Mouse (Mus musculus): ENCODE measurements around the gene Tcf19. TPM values are rescaled to one million over a fixed set of nuclear protein-coding genes. Genes with fewer than 3 reads are reported as not detected.
"Not testable (repeated sequence)": the region's sequence is repeated elsewhere in the genome, so short reads cannot be mapped to it uniquely, and the experiment has no call there.

The Tcf19 gene
- polyA plus RNA-seq, 1 experiment from 2014 or later = 42.2 TPM

DNA sequence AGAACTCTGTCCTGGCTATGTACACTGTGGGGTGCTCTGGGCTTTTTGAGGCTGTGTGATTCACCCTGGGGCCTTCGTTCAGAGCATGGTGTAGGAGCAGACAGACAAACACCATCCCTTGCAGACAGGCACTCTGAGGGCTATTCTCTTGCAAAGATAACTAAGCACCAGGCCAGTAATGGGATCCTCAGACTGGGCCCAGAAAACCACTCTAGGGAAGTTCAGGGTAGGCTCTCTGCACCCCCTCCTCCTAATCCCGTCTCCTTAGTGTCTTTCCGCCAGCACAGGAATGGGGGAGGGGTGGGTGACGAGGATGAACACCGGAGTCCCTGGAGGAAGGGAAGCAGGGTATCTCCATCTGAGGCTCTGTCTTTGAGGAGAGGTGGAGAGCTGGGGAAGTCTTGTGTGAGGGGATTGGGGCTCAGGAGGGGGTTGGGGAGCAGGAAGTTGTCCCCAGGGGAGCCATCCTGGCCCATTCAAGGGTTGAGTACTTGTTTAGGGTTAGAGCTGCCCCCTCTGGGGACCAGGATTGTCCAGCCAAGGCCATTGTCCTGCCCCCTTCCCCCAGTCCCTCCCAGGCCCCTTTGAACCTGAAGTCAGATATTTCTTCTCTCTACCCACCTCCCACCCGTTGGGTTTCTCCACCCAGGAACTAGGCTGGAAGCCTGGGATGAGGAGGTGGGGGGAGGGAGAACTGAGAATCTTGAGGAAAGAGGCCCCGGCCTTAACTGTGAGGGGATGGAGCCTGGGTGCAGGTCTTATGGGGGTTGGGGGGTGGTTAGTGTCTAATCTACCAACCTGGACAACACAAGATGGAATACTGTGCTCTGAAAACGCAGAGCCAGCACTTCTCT lies 11.8 kb downstream of the Tcf19 start:
- Histone ChIP-seq H3K27me3 (replicated peaks) (peaks cover 77% of the 10 kb centered on the region), H3K4me2 (no peak overlapping the region), H3K27ac (no peak overlapping the region), H3K36me3 (no peaks in the 10 kb centered on the region), H3K4me3 (no peak overlapping the region), H3K4me1 (no peaks in the 10 kb centered on the region), H3K9me3 (replicated peaks) (no peaks in the 10 kb centered on the region), H3K9ac (0 out of 2 replicates have a peak overlapping the region, but pooled peaks have one; percentile 18)
- 27% methylated on average over 8 of the region's 8 CpGs for WGBS (ENCODE audit: insufficient replicate concordance)
- no peak for ATAC-seq

DNA sequence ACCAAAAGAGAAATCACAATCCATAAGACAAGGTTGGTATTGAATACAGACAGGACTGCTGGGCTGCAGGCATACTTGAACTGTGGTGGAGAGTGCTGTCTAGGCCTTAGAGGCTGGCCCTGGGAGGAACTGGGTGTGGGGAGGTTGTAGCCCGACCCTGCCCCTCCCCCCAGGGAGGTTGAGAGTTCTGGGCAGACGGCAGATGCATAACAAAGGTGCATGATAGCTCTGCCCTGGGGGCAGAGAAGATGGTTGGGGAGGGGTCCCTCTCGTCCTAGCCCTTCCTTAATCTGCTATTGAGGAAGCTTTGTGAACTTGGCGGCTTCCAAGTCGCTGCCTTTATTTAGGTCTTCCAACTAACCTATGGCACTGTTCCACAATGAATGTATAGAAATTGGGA lies 12.8 kb downstream of the Tcf19 start:
- Histone ChIP-seq H3K4me1 (no peaks in the 10 kb centered on the region), H3K27ac (no peak overlapping the region), H3K9me3 (replicated peaks) (no peaks in the 10 kb centered on the region), H3K36me3 (no peaks in the 10 kb centered on the region), H3K4me3 (no peak overlapping the region), H3K4me2 (no peak overlapping the region), H3K9ac (no peak overlapping the region), H3K27me3 (replicated peaks) (peaks cover 67% of the 10 kb centered on the region)
- 21% methylated on average over 5 of the region's 5 CpGs for WGBS (ENCODE audit: insufficient replicate concordance)
- no peak for ATAC-seq

DNA sequence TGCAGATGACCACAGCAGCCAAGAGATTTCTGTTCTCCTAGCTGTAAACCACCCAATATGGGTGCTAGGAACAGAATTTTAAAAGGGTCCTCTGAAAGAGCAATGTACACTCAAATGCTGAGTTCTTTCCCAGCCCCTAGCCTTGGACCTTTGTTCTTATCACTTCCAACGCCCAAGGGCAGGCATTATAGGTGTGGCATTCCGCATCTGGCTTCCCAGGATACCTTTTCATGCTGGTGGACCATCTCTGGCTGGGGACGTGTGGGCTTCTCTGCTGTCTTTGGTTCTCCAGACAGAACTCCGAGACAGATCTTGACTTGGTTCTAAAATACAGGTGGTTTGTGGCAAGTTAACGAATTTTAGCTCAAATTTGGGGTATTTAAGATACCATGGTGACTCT lies 13.9 kb downstream of the Tcf19 start:
- no peak for ATAC-seq
- Histone ChIP-seq H3K27ac (no peak overlapping the region), H3K4me2 (no peak overlapping the region), H3K36me3 (no peaks in the 10 kb centered on the region), H3K4me1 (no peaks in the 10 kb centered on the region), H3K27me3 (replicated peaks) (peaks cover 56% of the 10 kb centered on the region), H3K9ac (no peak overlapping the region), H3K4me3 (no peak overlapping the region), H3K9me3 (replicated peaks) (no peaks in the 10 kb centered on the region)
- WGBS (ENCODE audit: insufficient replicate concordance) = 49% methylated on average over 5 of the region's 5 CpGs

DNA sequence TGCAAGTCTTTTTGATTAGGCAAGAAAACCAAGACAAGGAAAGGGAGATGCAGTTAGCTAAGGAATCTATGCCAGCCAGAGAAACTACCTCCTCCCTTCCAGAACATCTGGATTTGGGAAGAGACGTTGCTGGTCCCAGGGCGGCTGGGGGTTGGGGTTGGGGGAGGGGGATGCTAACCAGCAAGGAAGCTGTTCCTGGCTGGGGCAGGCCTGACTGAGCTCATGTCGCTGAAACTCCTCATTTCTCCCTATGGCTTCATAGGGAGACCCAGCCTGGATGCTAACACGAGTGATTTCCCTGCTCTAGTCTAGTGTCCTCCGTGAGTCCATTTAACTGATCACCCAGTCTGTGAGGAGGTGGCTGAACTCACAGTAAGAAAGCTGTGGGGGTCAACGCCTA lies 14.4 kb downstream of the Tcf19 start:
- no peak overlapping the region for H3K9ac ChIP-seq

DNA sequence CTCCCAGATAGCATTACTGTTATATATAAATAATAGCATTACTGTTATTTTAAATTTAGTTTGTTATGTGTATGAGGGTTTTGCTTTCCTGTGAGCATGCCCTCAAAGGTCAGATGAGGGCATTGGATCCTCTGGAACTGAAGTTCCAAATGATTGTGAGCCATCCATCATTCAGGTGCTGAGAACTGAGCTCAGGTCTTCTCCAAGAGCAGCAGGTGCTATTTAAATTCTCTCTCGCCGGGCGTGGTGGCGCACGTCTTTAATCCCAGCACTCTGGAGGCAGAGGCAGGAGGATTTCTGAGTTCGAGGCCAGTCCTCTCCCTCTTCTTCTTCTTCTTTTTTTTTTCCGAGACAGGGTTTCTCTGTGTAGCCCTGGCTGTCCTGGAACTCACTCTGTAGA lies 19.5 kb downstream of the Tcf19 start:
- Histone ChIP-seq H3K36me3 (no peaks in the 10 kb centered on the region), H3K4me3 (no peak overlapping the region), H3K9me3 (replicated peaks) (no peaks in the 10 kb centered on the region), H3K9ac (no peak overlapping the region), H3K27me3 (replicated peaks) (peaks cover 5% of the 10 kb centered on the region; the same call in 1 of the 2 replicates), H3K27ac (no peak overlapping the region), H3K4me1 (no peaks in the 10 kb centered on the region), H3K4me2 (no peak overlapping the region)
- ATAC-seq = no peak
- 73% methylated on average over 7 of the region's 7 CpGs for WGBS (ENCODE audit: insufficient replicate concordance)

More for the DNA sequence above, 14.4 kb downstream of the Tcf19 start:
- Histone ChIP-seq H3K4me1 (no peaks in the 10 kb centered on the region), H3K27me3 (replicated peaks) (peaks cover 51% of the 10 kb centered on the region), H3K36me3 (no peaks in the 10 kb centered on the region), H3K4me2 (no peak overlapping the region), H3K27ac (no peak overlapping the region), H3K9me3 (replicated peaks) (no peaks in the 10 kb centered on the region), H3K4me3 (no peak overlapping the region)
- no peak for ATAC-seq
- 10% methylated on average over 6 of the region's 6 CpGs for WGBS (ENCODE audit: insufficient replicate concordance)

DNA sequence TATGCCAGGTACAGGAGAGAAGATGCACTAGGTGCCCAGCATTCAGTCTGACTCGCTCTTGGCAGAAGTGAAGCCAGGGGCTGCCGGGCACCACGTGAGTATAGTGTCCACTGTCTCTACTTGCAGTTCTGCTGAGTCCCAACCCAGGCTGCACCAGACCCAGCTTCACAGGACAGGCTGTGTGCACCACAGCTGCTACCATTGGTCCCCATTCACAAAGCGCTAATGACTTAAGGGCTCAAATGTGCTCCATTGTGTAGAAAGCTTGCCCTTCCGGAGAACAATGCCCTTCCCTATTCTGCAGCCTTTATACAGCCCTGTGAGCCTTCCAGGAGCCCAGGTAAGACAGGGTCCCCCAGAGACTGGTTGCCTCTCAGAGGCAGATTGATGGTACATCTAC lies 26.3 kb downstream of the Tcf19 start:
- WGBS (ENCODE audit: insufficient replicate concordance) = 63% methylated on average over 5 of the region's 5 CpGs
- Histone ChIP-seq H3K4me2 (no peak overlapping the region), H3K4me3 (no peak overlapping the region), H3K4me1 (no peaks in the 10 kb centered on the region), H3K27me3 (replicated peaks) (peaks cover 19% of the 10 kb centered on the region), H3K9me3 (replicated peaks) (no peaks in the 10 kb centered on the region), H3K36me3 (no peaks in the 10 kb centered on the region), H3K27ac (no peak overlapping the region), H3K9ac (no peak overlapping the region)
- ATAC-seq = no peak

DNA sequence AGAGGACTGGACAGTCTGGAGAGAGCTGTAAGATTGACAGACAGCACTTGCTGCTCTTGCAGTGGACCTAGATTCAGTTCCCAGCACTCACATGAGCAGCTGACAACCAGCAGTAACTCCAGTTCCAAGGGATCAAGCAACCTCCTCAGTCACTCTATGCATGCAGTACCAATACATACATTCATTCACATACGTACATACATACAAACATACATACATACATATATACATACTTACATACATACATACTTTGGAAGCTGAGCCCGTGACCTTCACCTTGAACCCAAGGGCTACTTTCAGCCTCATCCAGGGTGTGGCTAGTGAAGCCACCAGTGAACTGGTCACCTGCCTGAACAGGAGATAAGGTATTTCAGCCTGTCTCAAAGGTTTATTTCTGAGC lies 28.6 kb downstream of the Tcf19 start:
- no peaks in the 10 kb centered on the region for H3K9me3 ChIP-seq (replicated peaks)
- no peak overlapping the region for H3K4me2 ChIP-seq
- H3K4me3 ChIP-seq = no peak overlapping the region
- WGBS (ENCODE audit: insufficient replicate concordance) = 68% methylated on average over 2 of the region's 2 CpGs
- no peaks in the 10 kb centered on the region for H3K4me1 ChIP-seq
- H3K27ac ChIP-seq = no peak overlapping the region
- ATAC-seq = no peak
- no peaks in the 10 kb centered on the region for H3K36me3 ChIP-seq
- no peak overlapping the region for H3K9ac ChIP-seq
- peaks cover 22% of the 10 kb centered on the region for H3K27me3 ChIP-seq (replicated peaks)

DNA sequence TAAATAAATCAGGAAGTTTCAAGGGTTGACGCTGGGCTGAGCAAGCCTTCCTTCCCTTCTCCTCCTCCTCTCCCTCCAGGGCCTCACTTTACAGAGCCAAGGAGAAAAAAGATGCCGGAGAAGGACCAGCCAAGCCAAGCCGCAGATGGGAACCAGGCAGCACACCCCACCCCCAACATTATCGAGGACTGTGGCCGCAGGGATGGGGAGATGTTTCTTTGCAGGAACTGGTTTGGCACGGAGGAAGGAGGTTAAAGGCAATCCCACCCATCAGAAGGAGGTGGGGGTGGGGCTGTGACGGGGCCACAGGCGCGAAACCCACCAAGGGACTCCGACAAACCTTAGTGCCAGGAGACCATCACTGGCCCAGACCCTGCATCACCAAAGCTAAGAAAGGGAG lies 29.9 kb downstream of the Tcf19 start:
- Histone ChIP-seq H3K9me3 (replicated peaks) (no peaks in the 10 kb centered on the region), H3K4me1 (no peaks in the 10 kb centered on the region), H3K4me3 (no peak overlapping the region), H3K27ac (no peak overlapping the region), H3K9ac (no peak overlapping the region), H3K4me2 (no peak overlapping the region), H3K36me3 (no peaks in the 10 kb centered on the region), H3K27me3 (replicated peaks) (peaks cover 22% of the 10 kb centered on the region)
- WGBS (ENCODE audit: insufficient replicate concordance) = 26% methylated on average over 10 of the region's 10 CpGs
- no peak for ATAC-seq

DNA sequence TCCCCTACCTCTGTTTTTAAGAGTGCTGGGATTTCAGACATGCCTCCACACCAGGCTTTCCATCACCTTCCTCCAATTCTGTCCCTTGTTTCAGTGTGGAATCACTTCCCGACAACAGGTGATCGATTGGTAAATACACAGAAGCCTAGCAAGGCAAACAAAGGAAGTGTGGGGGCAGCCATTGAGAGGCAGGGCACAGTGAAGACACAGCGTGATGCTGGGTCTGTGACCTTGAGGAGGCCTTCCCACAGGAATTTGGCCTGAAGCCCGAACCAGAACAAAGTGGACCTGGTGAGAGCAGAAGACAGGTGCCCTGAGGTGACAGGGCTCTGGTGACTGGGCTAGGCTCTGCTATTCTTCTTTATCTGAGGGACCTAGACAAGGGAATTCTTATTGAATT lies 30.9 kb downstream of the Tcf19 start:
- H3K4me1 ChIP-seq = no peaks in the 10 kb centered on the region
- no peaks in the 10 kb centered on the region for H3K36me3 ChIP-seq
- 55% methylated on average over 4 of the region's 4 CpGs for WGBS (ENCODE audit: insufficient replicate concordance)
- H3K9ac ChIP-seq = no peak overlapping the region
- no peaks in the 10 kb centered on the region for H3K9me3 ChIP-seq (replicated peaks)
- no peak for ATAC-seq
- no peak overlapping the region for H3K27ac ChIP-seq
- peaks cover 19% of the 10 kb centered on the region for H3K27me3 ChIP-seq (replicated peaks)
- no peak overlapping the region for H3K4me2 ChIP-seq
- no peak overlapping the region for H3K4me3 ChIP-seq

DNA sequence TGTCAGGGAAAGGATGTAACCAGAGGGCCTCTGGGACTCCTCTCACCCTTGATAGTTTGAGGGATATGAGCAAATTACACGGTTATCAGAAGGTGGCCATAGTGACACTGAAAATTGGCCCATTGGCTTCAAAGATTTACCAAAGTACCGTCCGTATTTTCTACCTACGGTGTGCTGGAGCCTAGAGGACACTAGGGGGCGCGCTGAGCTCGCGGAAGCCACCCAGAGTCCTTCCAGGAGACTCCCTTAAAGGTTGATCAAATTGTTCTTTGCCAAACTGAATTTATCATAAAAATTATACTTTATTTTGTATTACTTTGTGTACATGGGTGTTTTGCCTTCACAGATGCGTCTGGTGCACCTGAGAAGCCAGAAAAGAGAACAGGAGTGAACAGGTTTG lies 32.6 kb downstream of the Tcf19 start:
- no peaks in the 10 kb centered on the region for H3K36me3 ChIP-seq
- 1% methylated on average over 9 of the region's 9 CpGs for WGBS (ENCODE audit: insufficient replicate concordance)
- H3K9ac ChIP-seq = no peak overlapping the region
- peaks cover 11% of the 10 kb centered on the region for H3K27me3 ChIP-seq (replicated peaks)
- ATAC-seq = no peak
- H3K4me3 ChIP-seq = no peak overlapping the region
- no peaks in the 10 kb centered on the region for H3K4me1 ChIP-seq
- H3K27ac ChIP-seq = no peak overlapping the region
- H3K4me2 ChIP-seq = no peak overlapping the region
- H3K9me3 ChIP-seq (replicated peaks) = no peaks in the 10 kb centered on the region

DNA sequence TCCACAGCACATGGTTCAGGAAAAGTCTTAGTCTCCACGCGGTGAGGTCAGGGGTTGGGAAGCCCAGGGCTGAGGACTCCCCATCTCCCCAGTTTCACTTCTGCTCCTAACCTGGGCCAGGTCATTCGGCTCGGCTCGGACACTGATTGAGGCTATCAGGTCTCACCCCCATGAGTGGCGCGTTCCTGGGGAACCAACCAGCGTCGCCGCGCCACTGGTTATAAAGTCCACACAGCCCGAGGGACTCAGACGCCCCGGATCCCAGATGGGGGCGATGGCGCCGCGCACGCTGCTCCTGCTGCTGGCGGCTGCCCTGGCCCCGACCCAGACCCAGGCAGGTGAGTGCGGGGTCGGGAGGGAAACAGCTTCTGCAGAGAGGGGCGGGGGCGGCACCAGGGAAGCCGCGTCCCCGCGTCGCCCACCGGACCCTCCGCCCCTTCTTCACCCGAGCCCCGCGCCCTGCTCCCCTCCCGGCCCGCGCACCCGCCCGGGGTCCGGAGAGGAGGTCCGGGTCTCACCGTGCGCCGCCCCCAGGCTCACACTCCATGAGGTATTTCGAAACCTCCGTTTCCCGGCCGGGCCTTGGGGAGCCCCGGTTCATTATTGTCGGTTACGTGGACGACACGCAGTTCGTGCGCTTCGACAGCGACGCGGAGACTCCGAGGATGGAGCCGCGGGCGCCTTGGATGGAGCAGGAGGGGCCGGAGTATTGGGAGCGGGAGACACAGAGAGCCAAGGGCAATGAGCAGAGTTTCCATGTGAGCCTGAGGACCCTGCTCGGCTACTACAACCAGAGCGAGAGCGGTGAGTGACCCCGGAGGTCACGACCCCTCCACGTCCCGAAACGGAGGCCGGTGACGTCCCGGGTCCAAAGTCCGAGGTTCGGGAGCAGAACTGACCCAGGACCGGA lies 46.5 kb downstream of the Tcf19 start, which contains the start of gene H2-Q10:
TSS of gene H2-Q10 (plus strand) at position 248 of the 910 bp plus-strand sequence.
- Histone ChIP-seq H3K36me3 (no peaks in the 10 kb centered on the region; the same call in 1 of the 2 replicates), H3K27ac (peak within 1 kb of the TSS; percentile 52), H3K27me3 (replicated peaks) (peaks cover 45% of the 10 kb centered on the region), H3K4me3 (peak within 1 kb of the TSS; percentile 35), H3K4me2 (peak within 1 kb of the TSS; percentile 50), H3K9ac (no peak within 1 kb of the TSS), H3K4me1 (no peaks in the 10 kb centered on the region), H3K9me3 (replicated peaks) (no peaks in the 10 kb centered on the region)
- 3% methylated on average over 70 of the region's 80 CpGs for WGBS (ENCODE audit: insufficient replicate concordance)
- ATAC-seq = peak; percentile 74

DNA sequence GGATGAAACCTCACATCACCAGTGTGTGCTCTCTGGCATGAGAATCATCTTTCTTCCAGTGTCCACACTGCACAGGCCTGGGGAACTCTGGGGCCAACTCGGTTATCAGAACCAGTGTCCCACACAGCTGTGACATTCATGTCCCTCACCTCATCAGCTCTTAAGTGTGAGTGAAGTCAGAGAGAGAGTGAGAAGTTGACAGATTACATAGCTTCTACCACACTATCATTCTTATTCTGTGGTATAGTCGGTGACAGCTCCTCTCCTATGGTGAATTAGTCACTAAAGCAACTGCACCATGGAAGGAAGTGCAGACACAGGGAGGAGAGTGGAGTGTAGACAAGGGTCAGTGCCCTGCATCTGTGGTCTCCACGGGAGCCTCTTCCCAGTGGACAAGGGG lies 47.7 kb downstream of the Tcf19 start:
- not testable (repeated sequence) for H3K4me1 ChIP-seq; H3K4me3 ChIP-seq; H3K9ac ChIP-seq; H3K9me3 ChIP-seq (replicated peaks); H3K36me3 ChIP-seq; H3K27ac ChIP-seq; H3K4me2 ChIP-seq; ATAC-seq
- WGBS (ENCODE audit: insufficient replicate concordance) = 46% methylated on average over 3 of the region's 3 CpGs
- peaks cover 44% of the 10 kb centered on the region for H3K27me3 ChIP-seq (replicated peaks)
